Mouse (Mus musculus) adipose tissue, adult 10 weeks (tissue): ENCODE results near the gene Olfr574. TPM values are rescaled to one million over a fixed set of nuclear protein-coding genes. Genes with fewer than 3 reads are reported as not detected.

ENCODE experiments used
- polyA plus RNA-seq: library from polyadenylated mRNA; stranded (reverse); fragments of 350-450 nt; fragmentation: Illumina TruSeq; extraction: RNeasy Lipid Tissue Mini Kit (QIAGEN cat#74804); gene quantifications from one replicate; pipeline ENCODE4 v1.2.3, GENCODE M21; 2014; ENCODE audit warnings: low read depth, low replicate concordance

Gene Olfr574
- not detected for polyA plus RNA-seq

GRCm38 (mm10) chr7:102948167-102948566, at the start of gene Olfr574:
Gene Olfr574 (plus strand): TSS chr7:102948467.

DNA sequence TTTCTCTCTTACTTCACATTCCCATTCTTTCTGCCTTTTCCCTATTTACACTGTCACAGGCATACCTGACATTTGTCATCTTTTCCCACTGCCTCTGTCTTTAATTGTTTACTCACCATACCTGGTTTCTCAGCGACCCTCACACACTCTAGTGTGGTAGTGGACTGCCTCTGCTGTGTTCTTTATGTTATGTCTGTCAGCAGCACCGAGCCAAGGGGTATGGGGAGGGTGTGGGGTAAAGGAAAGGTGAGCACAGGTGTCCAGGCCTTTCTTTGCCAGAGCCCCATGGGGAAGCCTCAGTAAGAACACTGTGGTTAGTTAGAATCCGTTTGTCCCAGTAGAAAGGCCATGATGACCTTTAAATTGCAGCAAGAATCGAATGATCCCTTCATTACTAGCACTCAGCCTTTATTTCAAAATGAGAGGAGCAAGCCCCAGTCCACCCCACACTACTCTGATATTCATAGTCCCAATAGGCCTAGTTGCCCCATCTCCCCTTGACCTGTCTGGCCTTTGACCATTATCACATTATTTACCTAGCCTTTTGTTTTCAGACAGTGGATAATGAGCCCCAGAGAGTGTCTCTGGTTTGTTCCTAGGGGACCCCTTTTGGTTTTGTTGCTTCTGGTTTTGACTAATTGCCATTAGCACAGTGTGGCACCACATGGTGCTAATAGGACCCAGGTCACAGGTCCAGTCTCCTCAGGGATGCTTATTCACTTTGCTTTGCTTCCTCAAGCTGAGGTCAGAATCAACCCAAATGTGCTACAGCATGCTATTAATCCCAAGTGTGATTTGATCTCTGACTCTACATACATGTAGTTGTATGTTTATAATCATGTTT, 31.0 kb upstream of the Olfr574 start, which contains the start of gene Olfr571:
Gene Olfr571, minus strand, starts transcription at position 505 of the 844 bp plus-strand sequence.

DNA sequence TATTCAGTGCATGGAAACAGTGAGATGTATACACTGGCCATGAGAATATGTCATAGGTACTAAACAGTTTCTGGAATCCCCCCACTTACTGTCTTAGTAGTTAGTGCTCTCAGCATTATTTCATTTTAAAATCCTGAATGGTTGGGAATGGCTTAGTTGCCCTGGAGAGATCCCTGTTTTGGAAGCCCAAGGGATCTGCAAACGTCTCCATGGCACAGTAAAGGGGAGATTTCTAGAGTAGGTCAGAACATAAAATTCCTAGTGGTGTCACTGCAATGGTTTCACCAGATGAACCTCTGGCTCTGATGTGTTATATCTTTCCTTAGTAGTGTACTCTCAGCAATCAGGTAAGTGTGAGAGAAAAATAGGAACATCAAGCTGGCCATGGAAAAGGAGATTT, 24.2 kb upstream of the Olfr574 start, which contains the start of gene Olfr572:
Gene Olfr572, plus strand, starts transcription at position 301 of the 400 bp plus-strand sequence.

GRCm38 (mm10) chr7:102942475-102942874, 5.8 kb upstream of the Olfr574 start, which contains the start of gene Olfr573-ps1:
Gene Olfr573-ps1 (minus strand): TSS chr7:102942575.

GRCm38 (mm10) chr7:102958593-102958992, 10.3 kb downstream of the Olfr574 start, which contains the start of gene Olfr575:
Gene Olfr575 (minus strand): TSS chr7:102958775.

GRCm38 (mm10) chr7:102962360-102962759, 14.1 kb downstream of the Olfr574 start, which contains the start of gene Olfr576:
Gene Olfr576 (plus strand): TSS chr7:102962660.

GRCm38 (mm10) chr7:102975843-102976242, 27.6 kb downstream of the Olfr574 start, which contains the start of gene Olfr577:
Gene Olfr577 (minus strand): TSS chr7:102975943.

DNA sequence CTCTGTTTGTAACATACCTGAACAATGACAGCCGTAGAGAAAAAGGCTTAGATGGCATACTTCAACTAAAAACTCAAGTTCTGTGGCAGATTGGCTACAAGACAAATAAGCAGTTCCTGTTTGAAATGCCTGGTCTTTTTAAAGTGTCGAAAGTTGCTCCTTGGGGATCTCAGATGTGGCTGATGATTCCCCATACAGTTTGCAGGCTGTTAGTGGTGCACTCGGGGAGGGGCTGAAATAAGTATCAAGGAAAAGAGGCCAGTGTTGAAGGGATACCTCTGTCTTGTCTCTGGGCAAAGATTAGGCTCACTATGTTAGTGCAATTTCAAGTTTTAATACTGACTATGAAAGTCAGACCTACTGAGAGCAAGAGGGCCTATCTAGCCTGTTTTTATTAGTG, 41.0 kb downstream of the Olfr574 start, which contains the start of gene Olfr578:
Gene Olfr578, minus strand, starts transcription at position 101 of the 400 bp plus-strand sequence.

Other genes starting within 250 kb of the Olfr574 start
- 1.8 TPM for gene Olfr558, start 246.3 kb upstream of the Olfr574 start, polyA plus RNA-seq
- not detected for gene Olfr33, start 229.4 kb upstream of the Olfr574 start, polyA plus RNA-seq
- not detected for gene Olfr559, start 221.0 kb upstream of the Olfr574 start, polyA plus RNA-seq
- gene Olfr560, start 189.1 kb upstream of the Olfr574 start, polyA plus RNA-seq = not detected
- gene Olfr78, start 189.0 kb upstream of the Olfr574 start, polyA plus RNA-seq = 1.7 TPM
- not detected for gene Olfr561, start 177.2 kb upstream of the Olfr574 start, polyA plus RNA-seq
- not detected for gene Olfr564, start 145.0 kb upstream of the Olfr574 start, polyA plus RNA-seq
- gene Olfr566, start 89.7 kb upstream of the Olfr574 start, polyA plus RNA-seq = not detected
- not detected for gene Olfr568, start 71.3 kb upstream of the Olfr574 start, polyA plus RNA-seq
- gene Olfr569, start 57.6 kb upstream of the Olfr574 start, polyA plus RNA-seq = not detected
- not detected for gene Olfr570, start 53.9 kb upstream of the Olfr574 start, polyA plus RNA-seq
- not detected for gene Olfr571, start 30.9 kb upstream of the Olfr574 start, polyA plus RNA-seq
- not detected for gene Olfr572, start 24.1 kb upstream of the Olfr574 start, polyA plus RNA-seq
- gene Olfr573-ps1, start 5.9 kb upstream of the Olfr574 start, polyA plus RNA-seq = not detected
- gene Olfr575, start 10.3 kb downstream of the Olfr574 start, polyA plus RNA-seq = not detected
- not detected for gene Olfr576, start 14.2 kb downstream of the Olfr574 start, polyA plus RNA-seq
- not detected for gene Olfr577, start 27.5 kb downstream of the Olfr574 start, polyA plus RNA-seq
- not detected for gene Olfr578, start 40.9 kb downstream of the Olfr574 start, polyA plus RNA-seq
- gene Olfr582, start 89.6 kb downstream of the Olfr574 start, polyA plus RNA-seq = not detected
- gene Olfr583, start 102.8 kb downstream of the Olfr574 start, polyA plus RNA-seq = not detected
- not detected for gene Olfr584, start 133.4 kb downstream of the Olfr574 start, polyA plus RNA-seq
- not detected for gene Olfr585, start 149.3 kb downstream of the Olfr574 start, polyA plus RNA-seq
- not detected for gene Olfr586, start 177.2 kb downstream of the Olfr574 start, polyA plus RNA-seq
- gene Olfr588-ps1, start 192.4 kb downstream of the Olfr574 start, polyA plus RNA-seq = not detected
- not detected for gene Olfr589, start 207.9 kb downstream of the Olfr574 start, polyA plus RNA-seq
- gene Olfr591, start 229.9 kb downstream of the Olfr574 start, polyA plus RNA-seq = not detected
- not detected for gene Olfr592, start 236.3 kb downstream of the Olfr574 start, polyA plus RNA-seq